Mouse (Mus musculus) ovary, adult 18-20 months (tissue): ENCODE data around the gene Safb2.

Experiments
- DNase-seq: peaks from one replicate; pipeline ENCODE4 v3.0.0; 2022; ENCODE audit warnings: low spot score, mixed read lengths

Gene Safb2

DNA sequence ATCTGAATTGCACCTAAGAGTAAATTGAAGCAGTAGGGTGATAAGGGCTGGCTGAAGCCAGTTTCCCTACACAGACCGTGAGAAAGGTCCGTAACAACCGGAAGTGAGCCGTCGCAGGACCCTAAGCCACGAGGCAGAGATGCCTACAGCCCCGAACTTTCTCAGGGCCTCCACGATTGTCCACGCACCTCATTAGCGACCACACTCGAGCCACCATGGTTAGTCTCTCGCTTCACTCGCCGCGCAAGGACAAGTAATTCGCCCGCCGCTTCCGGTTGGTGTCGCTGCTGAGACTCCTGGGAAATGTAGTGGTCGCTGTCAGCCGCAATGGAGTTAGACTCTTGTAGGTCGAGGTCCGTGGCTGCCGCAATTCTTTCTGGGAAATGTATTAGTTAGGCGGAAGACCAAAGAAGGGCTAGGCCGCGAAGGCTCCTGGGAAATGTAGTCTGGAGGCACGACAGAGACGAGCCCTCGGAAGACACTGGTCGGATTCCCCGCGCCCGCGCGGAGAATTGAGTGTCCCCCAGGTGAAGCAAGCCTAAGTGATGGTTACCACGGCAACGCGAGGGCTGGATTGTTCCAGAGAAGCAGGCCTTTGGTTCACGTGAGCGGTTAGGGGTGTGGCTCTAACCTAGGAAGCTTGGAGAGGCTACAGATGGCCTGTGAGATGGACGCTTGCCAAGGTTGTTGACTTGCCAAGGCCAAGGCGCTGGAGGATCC, 25.2 kb upstream of the Safb2 start, which contains the start of gene 2410015M20Rik:
TSS of gene 2410015M20Rik (minus strand) at position 320 of the 720 bp plus-strand sequence.
- peak; percentile 94 for DNase-seq

DNA sequence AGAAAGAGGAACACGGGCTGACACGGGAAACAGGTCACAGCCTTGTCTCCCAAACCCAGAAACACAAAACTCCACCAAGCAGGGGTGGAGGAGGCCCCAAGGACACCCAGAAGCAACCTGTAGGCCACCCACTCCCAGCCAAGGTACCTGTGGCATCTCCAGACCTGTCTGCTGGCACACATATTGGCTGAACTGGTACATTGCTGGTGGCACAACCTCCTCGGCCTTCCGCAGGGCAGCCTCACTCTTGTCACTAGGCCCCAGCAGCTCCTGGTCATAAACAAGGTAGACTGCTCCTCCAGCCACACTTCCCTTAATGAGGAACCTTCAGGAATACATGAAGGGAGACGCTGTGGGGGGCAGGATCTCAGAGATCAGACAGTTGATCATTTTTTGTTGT, 24.3 kb upstream of the Safb2 start:
- DNase-seq, result no peak

DNA sequence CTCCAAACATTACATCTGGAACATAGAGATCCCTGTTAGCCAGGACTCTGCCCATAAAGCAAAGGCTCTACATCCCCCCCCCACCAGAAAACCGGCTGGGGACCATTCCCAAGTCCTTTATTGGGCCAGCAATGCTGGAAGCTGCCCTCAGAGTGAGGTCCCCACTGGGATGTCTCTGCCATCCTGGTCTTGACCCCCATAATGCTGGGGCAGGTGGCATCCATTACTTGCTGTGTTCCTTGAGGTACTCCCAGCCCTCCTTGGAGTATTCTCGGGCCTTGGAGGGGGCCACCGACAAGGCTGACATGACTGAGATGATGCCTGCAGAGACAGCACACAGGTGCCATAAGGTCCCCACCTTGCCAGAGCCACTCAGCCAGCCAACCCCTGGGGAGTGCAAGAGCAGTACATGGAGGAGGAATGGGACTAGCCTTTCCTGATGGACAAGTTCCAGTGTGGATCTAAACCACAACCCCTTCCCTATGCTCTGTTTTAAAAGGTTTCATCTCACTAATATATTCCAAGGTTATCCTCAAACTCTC, 23.2 kb upstream of the Safb2 start:
- DNase-seq, result no peak

DNA sequence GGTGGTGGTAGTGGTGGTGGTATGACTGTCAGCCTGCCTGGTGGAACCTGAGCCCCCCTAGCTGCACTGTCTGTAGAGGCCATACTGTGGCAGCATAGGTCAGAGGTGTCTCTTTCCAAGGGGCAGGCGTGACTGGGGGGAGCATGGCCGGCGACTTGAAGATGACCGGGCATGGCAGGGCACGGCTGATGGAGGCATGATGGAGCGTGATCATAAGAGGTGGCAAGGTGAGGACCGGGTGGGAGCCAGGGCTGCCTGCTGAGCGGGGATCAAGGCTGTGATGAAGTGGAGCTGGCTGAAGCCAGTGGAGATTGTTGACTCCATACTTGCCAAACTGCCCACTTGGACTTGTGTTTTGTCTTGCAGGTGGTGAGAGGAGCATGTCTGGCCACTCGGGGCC, 21.0 kb upstream of the Safb2 start:
- no peak for DNase-seq

DNA sequence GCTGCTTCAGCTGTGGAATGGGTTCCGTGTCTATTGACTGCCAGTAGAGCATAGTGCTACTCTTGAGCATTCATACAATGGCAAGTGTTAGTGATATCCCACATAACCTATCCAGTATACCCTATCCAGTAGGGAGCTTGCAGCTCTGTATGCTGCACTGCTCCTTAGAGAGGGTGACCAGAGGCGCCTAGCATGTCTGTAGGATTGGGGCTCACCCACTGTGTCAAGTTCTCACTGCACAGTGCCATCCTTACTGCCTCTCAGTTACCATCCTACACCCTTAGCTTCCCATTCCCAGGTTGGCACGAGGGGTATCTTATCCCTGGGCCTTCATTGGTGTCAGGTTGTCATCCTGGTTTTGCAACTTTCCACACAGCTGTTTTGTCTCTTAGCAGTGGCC, 20.0 kb upstream of the Safb2 start:
- DNase-seq, result no peak

DNA sequence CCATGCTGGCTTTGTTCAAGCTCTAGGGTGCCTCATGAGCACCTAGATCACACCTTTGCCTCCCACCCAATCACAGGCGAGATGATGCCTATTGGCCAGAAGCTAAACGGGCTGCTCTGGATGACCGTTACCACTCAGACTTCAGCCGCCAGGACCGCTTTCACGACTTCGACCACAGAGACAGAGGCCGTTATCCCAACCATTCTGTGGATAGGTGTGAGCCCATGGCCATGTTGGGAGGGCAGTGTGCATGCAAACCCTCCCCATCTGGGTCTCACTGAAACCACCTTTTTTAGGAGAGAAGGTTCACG, 19.6 kb upstream of the Safb2 start:
- DNase-seq, result no peak

DNA sequence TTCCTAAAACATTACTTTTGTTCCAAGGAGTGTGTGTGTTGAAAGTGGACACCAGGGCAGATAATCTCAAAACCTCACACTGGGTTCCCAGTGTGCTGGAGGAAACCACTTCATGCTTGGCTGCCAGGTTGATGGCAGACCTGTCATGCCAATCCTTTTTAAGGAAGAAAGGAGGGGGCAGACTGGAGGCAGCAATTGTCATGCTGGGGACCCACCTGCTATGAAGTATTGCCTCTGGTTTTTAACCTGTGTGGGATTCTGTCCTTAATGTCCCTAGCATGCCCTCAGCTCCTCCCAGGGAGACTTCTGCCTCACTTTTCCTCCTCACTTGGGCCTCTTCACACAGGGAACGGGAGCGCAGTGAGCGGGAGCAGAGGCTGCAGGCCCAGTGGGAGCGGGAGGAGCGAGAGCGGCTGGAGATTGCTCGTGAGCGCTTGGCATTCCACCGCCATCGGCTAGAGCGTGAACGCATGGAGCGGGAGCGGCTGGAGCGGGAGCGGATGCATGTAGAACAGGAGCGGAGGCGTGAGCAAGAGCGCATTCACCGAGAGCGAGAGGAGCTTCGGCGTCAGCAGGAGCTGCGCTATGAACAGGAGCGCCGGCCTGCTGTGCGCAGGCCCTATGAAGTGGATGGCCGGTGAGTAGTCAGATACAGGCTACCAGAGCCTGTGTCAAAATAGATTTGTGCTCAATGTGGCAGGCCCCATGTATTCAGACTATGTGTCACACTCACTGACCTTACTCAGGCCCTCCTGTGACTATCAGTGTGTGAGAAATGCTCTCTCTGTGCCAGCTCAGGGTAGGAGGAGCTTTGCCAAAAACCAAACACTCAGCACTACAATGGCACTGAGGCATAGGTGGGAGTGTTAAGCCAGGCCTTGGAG, 19.0 kb upstream of the Safb2 start:
- DNase-seq, result no peak

DNA sequence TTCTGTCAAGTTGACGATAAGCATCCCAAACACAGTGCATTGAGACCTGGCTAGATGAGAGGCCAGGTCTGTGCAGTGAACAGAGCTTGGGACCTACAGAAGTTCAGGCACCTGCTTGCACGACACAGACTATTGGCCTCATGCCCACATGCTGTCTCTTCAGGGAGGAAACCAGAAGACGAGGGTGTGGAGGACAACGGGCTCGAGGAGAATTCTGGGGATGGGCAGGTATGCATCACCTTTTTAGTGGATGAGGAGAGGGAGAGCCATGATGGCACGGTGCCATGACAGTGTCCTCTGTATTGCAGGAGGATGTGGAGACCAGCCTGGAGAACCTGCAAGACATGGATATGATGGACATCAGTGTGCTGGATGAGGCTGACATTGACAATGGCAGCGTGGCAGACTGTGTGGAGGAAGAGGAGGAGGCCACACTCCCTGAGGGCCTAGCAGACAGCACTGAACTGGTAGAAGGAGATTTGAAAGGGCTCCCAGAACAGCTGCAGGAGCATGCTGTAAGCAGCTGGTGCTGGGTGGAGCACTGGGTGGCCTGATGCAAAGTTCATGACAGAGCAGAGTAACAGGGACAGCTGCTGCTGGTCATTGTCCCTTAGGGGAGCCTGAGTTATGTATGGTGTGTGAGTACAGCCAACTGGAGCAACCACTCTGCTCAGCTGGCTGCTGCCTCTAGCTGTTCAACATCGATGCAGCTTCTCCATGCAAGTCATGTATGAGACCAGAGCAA, 9.3 kb upstream of the Safb2 start:
- DNase-seq, result no peak

DNA sequence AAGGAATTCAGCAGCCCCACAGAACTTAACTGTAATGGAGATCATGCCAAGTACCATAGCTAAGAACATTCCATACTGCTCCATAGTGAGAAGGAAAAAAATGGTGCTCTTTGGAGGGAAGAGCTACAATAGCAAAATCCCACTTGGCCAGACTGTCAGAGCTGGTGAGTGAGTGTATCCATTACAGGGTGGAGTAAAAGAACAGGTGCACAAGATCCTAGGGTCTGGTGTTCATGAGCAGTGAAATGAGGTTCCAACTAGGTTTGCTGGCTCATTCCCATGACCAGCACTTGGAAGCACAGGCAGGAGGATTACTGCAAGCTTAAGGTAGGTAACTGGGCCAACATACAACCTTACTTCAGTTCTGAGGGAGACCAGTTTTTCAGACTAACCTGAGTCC, 8.2 kb upstream of the Safb2 start:
- DNase-seq, result no peak

DNA sequence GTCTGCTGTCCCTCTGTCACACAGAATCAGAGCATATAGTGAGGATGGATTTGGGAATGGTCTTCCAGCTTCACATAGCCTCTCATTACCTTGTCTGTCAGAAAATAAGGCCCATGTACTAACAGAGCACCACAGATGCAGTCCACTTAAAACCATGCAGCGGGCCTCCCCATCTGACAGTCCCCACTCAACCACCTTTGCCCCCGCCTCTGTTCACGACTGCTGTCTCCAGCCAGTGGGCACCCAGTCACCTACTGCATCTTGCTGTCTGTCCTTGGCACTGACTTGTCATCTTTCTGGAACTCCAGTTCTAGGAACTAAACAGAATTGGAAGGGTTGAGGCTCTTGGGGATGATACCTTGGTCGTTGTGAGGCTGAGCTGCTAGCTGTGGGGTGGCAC, 4.5 kb upstream of the Safb2 start:
- no peak for DNase-seq

DNA sequence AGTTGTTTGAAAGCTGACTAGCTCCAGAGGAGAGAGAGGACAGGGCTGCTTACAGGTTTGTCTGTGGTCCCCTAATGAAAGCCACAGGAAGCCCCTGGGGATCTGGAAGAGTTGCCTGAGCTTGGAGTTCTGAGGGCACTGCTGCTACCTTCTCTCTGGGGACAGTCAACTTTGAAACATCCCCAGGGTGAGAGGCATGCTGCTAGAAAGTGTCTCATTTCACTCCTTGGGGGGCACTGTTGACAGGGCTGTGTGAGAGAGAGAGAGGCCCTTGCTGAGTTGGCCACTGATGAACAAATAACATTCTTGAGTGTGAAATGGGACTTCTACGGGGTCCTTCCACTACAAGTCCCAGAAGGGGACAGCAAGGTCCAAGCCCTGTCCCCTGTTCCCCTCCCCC, 3.4 kb upstream of the Safb2 start:
- DNase-seq, result no peak

DNA sequence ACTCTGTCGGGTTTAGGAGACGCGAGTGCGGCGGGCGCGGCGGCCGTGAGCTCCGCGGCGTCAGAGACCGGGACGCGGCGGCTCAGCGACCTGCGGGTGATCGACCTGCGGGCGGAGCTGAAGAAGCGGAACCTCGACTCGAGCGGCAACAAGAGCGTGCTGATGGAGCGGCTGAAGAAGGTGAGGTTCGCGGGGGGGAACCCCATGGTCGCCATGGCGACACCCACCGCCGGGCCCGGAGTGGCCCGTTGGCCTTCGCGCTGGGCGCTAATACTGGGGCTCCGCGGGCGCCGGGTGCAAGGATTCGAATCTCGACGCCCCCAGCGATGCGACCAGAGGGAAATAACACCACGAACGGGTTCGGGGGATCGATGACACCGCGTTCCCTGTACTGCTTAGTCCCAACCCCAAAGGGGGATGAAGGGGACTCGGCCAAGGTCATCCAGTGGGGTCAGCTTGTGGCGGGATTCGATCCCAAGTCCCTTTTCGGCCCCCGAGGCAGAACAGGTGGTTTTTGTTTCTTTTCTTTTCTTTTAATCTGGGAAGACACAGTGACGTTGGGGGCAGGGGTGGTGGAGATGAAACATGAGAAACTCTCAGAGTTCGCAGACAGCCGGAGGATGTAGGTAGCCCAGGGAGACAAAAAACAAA, 911 bp upstream of the Safb2 start:
- peak; percentile 30 for DNase-seq

DNA sequence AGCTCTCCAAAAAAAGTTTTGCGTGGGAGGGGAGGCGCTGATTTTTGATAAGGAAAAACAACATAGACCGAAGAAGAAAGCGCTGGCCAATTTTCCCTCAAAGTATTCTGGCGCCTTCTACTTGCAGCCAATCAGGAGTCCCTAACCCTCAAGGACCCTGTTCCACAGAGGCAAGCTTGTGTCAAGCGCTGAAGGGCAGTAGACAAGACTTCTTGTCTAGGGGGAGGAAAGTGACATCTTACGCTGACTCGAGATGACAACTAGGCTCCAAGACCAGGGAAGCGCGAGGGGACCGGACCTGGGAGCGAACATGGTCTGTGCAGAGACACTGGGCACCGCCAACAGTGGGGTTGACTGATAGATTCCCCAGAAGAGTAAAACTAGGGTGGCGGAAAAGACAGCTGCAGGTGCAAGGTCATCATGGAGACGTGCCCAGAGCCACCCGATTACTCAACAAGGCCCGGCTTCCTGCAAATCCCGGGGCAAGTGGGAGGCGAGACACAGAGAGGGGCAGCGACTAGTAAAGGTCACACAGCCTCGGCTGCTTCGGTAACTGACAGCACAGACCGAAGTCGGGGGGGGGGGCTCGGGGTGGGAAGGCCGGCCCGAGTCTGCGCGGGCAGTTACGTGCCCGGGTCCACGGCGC, 651 bp downstream of the Safb2 start:
- DNase-seq, result peak; percentile 66

DNA sequence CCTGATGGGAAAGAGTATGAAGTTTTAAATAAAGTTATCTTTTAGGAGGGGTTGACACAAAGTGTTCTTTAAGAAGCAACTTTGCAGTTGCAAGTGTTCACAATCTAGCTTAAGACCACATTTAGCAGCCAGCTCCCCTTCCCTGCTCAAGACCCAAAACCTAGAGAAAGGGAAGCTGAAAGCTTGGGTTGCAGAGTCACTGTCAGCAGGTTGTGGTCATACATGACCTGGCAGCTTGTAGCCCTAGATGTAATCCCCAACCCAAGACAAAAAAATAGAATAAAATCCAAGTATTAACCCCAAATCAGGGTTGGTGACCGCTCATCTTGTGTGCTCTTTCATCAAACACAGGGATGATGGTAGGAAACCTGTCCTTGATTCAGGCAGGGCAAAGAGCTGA, 1.3 kb downstream of the Safb2 start:
- DNase-seq, result no peak

DNA sequence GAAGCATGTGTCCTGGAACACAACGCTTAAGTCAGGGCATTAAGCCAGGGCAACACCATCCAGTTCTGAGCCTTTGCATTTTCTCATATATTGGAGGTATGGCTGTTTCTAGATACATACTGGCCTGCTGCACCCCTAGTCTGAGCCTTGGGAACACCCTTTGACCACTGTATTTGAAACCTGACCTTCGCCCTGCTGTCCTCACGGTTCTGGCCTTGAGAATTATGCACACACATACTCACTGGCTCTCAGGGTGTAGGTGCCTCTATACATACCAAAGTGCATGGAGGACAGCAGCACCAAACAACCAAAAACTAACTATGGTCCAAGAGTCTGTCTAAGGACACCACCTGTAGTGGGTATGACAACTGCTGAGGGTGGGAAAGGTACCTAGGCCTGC, 11.4 kb downstream of the Safb2 start:
- DNase-seq, result no peak

DNA sequence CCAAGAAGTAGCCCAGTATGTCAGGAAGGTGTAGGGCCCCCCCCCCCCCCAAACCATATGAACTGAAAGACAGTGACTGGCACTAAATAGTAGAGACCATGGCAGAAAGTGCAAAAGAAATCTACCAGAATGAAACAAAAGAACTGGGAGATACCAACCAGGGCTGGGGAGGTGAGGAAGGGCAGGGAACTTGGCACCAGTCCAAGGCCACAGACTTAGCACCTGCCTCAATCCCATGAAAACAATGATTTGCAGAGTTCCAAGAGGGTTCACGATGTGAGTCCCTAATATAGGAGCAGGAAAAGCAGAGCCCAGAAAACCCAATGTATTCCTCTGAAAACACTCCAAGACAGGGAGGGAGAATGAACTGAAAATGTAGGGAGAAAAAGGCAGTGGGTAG, 12.2 kb downstream of the Safb2 start:
- DNase-seq, result no peak

DNA sequence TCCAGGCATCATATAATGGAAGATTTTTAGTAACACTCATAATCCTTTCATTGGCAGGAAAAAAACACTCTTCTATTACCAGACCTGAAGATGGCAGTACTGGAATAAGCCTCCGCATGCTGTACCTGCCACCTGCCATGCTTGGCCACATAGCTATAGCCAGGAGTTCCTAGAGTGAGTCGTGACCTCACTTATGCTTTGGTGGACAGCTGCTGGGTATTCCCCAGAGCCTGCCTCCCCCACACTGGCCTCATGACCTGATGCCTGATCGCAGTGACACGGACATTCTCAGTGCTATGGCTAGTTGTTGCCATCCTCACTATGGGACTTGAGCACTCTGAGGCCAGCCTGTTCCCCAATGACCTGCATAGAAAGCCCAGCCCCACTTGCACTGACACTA, 14.1 kb downstream of the Safb2 start:
- DNase-seq, result no peak

DNA sequence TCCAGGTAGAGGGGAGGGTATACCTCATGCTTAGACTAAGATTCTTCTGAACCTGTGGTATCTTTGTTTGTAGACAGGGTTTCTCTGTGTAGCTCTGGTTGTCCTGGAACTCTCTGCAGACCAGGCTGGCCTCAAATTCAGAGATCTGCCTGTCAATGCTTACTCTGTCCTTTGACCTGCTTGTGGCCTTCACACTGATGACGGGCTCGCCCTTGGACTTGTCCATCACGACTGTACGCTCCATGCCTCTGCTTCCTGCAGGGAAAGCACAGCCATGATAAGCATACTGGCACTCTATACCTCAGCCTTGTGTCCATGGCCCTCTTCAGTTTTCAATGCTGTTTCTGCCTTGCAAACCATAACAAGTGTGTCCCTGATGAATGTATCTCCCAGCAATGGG, 17.0 kb downstream of the Safb2 start:
- no peak for DNase-seq

DNA sequence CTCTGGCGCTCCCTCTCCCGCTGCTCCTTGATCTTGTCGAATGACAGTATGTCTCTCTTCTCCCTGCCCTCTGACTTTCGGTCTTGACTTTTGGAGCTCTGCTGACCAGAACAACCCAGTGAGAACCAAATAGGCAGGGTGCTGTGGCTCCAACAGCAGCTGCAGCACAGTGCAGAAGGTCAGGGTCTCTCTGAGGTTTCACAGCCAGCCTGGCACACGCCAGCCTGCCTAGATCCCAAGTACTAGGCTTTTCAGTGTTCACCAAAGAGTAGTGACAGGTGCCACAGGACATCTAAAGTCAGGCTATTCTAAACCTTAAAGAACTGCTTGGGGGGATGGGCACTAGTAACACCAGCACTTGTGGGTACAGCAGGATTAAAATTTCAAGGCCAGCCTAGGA, 17.5 kb downstream of the Safb2 start:
- no peak for DNase-seq

DNA sequence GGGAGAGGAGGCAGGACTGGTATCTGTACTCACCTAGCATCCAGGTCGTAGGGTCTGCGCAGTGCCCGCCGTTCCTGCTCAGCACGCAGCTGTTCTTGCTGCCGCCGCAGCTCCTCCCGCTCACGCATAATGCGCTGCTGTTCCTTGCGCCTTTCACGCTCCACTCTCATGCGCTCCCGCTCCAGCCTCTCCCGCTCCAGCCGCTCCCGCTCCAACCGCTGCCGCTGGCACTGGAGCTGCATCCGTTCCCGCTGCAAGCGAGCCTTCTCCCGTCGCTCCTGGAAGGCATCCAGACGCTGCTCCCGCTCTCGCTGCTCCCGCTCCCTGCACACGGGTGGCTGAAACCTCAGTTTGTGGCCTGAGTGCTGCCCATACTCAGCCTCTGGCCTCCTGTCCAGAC, 18.1 kb downstream of the Safb2 start:
- no peak for DNase-seq

DNA sequence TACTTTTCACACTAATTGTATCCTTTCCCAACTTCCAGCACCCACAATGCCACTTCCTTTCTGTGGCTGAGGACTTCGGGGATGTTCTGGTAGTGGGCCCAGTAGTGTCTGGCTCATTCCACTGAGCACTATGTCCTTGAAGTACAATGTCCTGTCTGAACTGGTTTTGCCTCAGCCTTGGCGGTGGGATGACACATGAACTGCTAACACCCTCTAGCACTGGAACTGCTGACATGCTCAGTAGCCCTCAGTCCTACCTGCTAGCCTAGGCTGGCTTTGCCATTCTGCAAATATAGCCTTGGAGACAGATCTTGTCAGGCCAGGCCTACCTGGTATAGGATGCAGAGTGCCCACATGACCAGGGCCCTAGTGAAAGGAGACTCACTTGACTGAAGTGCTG, 22.5 kb downstream of the Safb2 start:
- no peak for DNase-seq

DNA sequence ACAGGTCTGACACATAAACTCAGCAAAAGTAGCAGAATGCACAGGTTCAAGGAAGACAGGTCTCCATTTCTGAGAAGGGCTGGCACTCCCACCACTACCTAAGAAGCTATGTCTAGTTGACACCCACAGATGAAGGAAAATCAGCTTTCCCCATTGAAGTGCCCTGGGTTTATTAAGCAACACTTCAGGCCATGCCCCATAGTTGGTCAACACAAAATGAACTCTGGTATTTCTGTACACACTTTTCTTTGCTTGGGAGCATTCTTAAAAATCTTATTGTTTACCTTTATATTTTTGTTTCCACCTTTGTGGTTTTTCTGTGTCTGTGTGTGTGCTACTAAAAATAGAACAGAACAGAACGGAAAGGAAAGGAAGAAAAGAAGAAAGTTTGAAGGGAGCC, 24.3 kb downstream of the Safb2 start:
- no peak for DNase-seq
